11 mouse cellular contexts compared by ENCODE assay signal in the genomic region with DNA sequence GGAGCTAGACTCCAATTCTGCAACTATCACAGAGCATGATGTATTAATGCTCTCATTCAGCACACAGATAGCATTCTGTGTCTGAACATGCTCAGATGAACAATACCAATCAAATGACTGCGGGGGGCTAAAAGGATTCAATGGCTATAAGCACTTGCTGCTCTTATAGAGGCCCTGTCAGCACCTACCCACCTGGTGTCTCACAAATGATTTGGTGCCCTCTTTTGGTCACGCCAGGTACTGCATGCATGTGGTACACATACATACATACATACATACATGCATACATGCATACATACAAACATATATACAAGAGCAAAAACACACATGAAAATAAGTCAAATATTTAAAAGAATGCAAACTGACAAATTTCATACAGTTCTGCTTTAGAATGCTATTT.
DNase-seq lines count a peak whose midpoint lies in the region; ATAC-seq and TF ChIP-seq lines count a peak whose summit lies in the region.
"Had no signal": no experiment of that assay in that cellular context is flagged by ENCODE, and none has a peak within 500 bp of the region (broad histone marks: within the 10 kb centered on the region; RNA-seq: fewer than 3 reads in every experiment).

No protein-coding gene starts in this region.

- H3K27ac ChIP-seq in heart, postnatal 0 days (ENCODE audit: low read depth) = no peak overlapping the region
- no peak overlapping the region for H3K27ac ChIP-seq in midbrain, embryonic 10.5 days (replicated peaks)
- H3K27ac ChIP-seq: limb, embryonic 15.5 days had no signal

- 0 out of 2 replicates have a peak, but pooled peaks have one; percentile 4 for TF ChIP-seq CTCF in heart, postnatal 0 days (IDR thresholded peaks at IDR 0.05; ENCODE audit: low read depth)

- TF ChIP-seq EP300 in heart, postnatal 0 days (IDR thresholded peaks at IDR 0.05; ENCODE audit: low read depth) = no peak

- 89% methylated on average over 2 of the region's 2 CpGs for WGBS in heart, postnatal 0 days
- WGBS in midbrain, embryonic 10.5 days = 93% methylated on average over 2 of the region's 2 CpGs

- H3K9ac ChIP-seq in heart, postnatal 0 days (replicated peaks; ENCODE audit: low read depth, low read length) = no peak overlapping the region
- H3K9ac ChIP-seq: limb, embryonic 15.5 days had no signal

- no peak overlapping the region for H3K4me3 ChIP-seq in heart, postnatal 0 days (ENCODE audit: low read depth, low read length)
- no peak overlapping the region for H3K4me3 ChIP-seq in midbrain, embryonic 10.5 days
- H3K4me3 ChIP-seq: limb, embryonic 15.5 days had no signal

- no peaks in the 10 kb centered on the region for H3K27me3 ChIP-seq in heart, postnatal 0 days (ENCODE audit: control insufficient read depth, insufficient read depth, low read length)
- H3K27me3 ChIP-seq in midbrain, embryonic 10.5 days (ENCODE audit: low read depth, poor library complexity, severe bottlenecking) = no peaks in the 10 kb centered on the region
- H3K27me3 ChIP-seq: limb, embryonic 15.5 days had no signal

- no peaks in the 10 kb centered on the region for H3K36me3 ChIP-seq in heart, postnatal 0 days (replicated peaks; ENCODE audit: control insufficient read depth, insufficient read depth, low read length)
- H3K36me3 ChIP-seq in midbrain, embryonic 10.5 days = no peaks in the 10 kb centered on the region
- H3K36me3 ChIP-seq: limb, embryonic 15.5 days had no signal

- H3K4me1 ChIP-seq in heart, postnatal 0 days (ENCODE audit: control insufficient read depth, insufficient read depth) = no peaks in the 10 kb centered on the region
- no peaks in the 10 kb centered on the region for H3K4me1 ChIP-seq in midbrain, embryonic 10.5 days
- H3K4me1 ChIP-seq: limb, embryonic 15.5 days had no signal

- ATAC-seq in heart, postnatal 0 days (ENCODE audit: insufficient read depth, low read depth) = no peak

- no peak overlapping the region for H3K4me2 ChIP-seq in heart, postnatal 0 days (ENCODE audit: low read depth, low read length)
- H3K4me2 ChIP-seq: limb, embryonic 15.5 days had no signal

- DNase-seq in heart, postnatal 0 days (ENCODE audit: low spot score) = no peak
- DNase-seq in heart, postnatal 25 days (ENCODE audit: low spot score) = no peak
- peak; percentile 9 for DNase-seq in spleen, adult 12 weeks (ENCODE audit: low spot score)
- no peak for DNase-seq in spleen, adult 18-20 months
- peak; percentile 16 for DNase-seq in c-Kit-negative CD71-positive TER-119-positive erythroid progenitor cells, embryonic 14.5 days (ENCODE audit: low read depth, low spot score)
- DNase-seq in thymus, postnatal 4 days = peak; percentile 57
- DNase-seq in urinary bladder, postnatal 25 days (ENCODE audit: low spot score) = no peak
- DNase-seq in midbrain, embryonic 10.5 days (ENCODE audit: low spot score) = no peak
- DNase-seq: gastrocnemius, postnatal 25 days; kidney, adult 18-20 months had no signal

- intact Hi-C loops in heart, postnatal 25 days (cut with DNase I) = no loop called here

- H3K9me3 ChIP-seq in heart, postnatal 0 days (replicated peaks; ENCODE audit: control insufficient read depth, low read length) = no peaks in the 10 kb centered on the region
- H3K9me3 ChIP-seq in midbrain, embryonic 10.5 days (replicated peaks) = peaks cover 8% of the 10 kb centered on the region; the same call in 1 of the 2 replicates
- H3K9me3 ChIP-seq: limb, embryonic 15.5 days had no signal

Comparison
In these comparisons a context has a peak if more than half of its experiments do, and no peak if none do; other contexts are left out.
1. DNase-seq: peak in spleen, adult 12 weeks (single experiment), c-Kit-negative CD71-positive TER-119-positive erythroid progenitor cells, embryonic 14.5 days (single experiment) and thymus, postnatal 4 days (single experiment); none in heart, postnatal 0 days (single experiment), heart, postnatal 25 days (single experiment), spleen, adult 18-20 months (0 of 2), urinary bladder, postnatal 25 days (single experiment) and midbrain, embryonic 10.5 days (single experiment).